In genomic region chr3:50033325-50033724, GRCm38 (mm10) we compare ENCODE assay signal across 26 mouse cellular contexts.
DNase-seq lines count a peak whose midpoint lies in the region; TF ChIP-seq lines count a peak whose summit lies in the region.
"Had no signal": no experiment of that assay in that cellular context is flagged by ENCODE, and none has a peak within 500 bp of the region (broad histone marks: within the 10 kb centered on the region; RNA-seq: fewer than 3 reads in every experiment).

No protein-coding gene starts in this region.

- H3K4me3 ChIP-seq in C2C12 (ENCODE audit: insufficient read depth, poor library complexity, severe bottlenecking), result no peak overlapping the region
- no peak overlapping the region for H3K4me3 ChIP-seq in bone marrow macrophage, adult 2 months (ENCODE audit: insufficient read depth, low read length)
- no peak overlapping the region for H3K4me3 ChIP-seq in small intestine, adult 2 months (ENCODE audit: low read depth, low read length)
- H3K4me3 ChIP-seq in forebrain, embryonic 10.5 days, result no peak overlapping the region
- H3K4me3 ChIP-seq: erythroblast, embryonic 14.5 days; forebrain, embryonic 13.5 days; hindbrain, embryonic 10.5 days; neural tube, embryonic 12.5 days had no signal

- DNase-seq in fibroblast of lung, adult 2 months (ENCODE audit: low read depth), result peak; percentile 11
- no peak for DNase-seq in forebrain, embryonic 10.5 days (ENCODE audit: extremely low spot score, low spot score)
- DNase-seq in cerebellum, postnatal 4 days (ENCODE audit: low spot score in 2 of 2), result no peak
- no peak for DNase-seq in ovary, postnatal 36 days (ENCODE audit: low spot score)
- DNase-seq: adrenal gland, postnatal 10 days; cerebellum, adult 11-12 months; cerebellum, adult 9-11 months; gastrocnemius, postnatal 10 days; heart, postnatal 14 days; kidney, adult 18-20 months; kidney, postnatal 36 days; liver; lung, embryonic 14.5 days; lung, postnatal 14 days; right cerebral cortex, postnatal 14 days; spleen, adult 18-20 months; thymus, adult 18-20 months; thymus, postnatal 25 days had no signal

- no peak for TF ChIP-seq POLR2A in bone marrow macrophage, adult 2 months (IDR thresholded peaks at IDR 0.05; ENCODE audit: borderline replicate concordance, low read depth, low read length)
- TF ChIP-seq POLR2A in small intestine, adult 2 months (IDR thresholded peaks at IDR 0.05; ENCODE audit: low read depth, low read length), result no peak

- H3K4me1 ChIP-seq in bone marrow macrophage, adult 2 months (ENCODE audit: control insufficient read depth, insufficient read depth, low read length), result peaks cover 6% of the 10 kb centered on the region; the same call in 1 of the 2 replicates
- H3K4me1 ChIP-seq in small intestine, adult 2 months (ENCODE audit: control insufficient read depth, insufficient read depth, insufficient read length, low read length), result peaks cover 7% of the 10 kb centered on the region; the same call in 1 of the 2 replicates
- H3K4me1 ChIP-seq in forebrain, embryonic 10.5 days, result no peaks in the 10 kb centered on the region
- H3K4me1 ChIP-seq: forebrain, embryonic 13.5 days; hindbrain, embryonic 10.5 days; neural tube, embryonic 12.5 days had no signal

- H3K36me3 ChIP-seq in C2C12 (ENCODE audit: control insufficient read depth, insufficient read depth), result no peaks in the 10 kb centered on the region
- no peaks in the 10 kb centered on the region for H3K36me3 ChIP-seq in small intestine, adult 2 months (ENCODE audit: control insufficient read depth, insufficient read depth, low read length)
- no peaks in the 10 kb centered on the region for H3K36me3 ChIP-seq in forebrain, embryonic 10.5 days (replicated peaks)
- H3K36me3 ChIP-seq: hindbrain, embryonic 10.5 days; neural tube, embryonic 12.5 days had no signal

- no peak overlapping the region for H3ac ChIP-seq in C2C12 (ENCODE audit: control insufficient read depth, insufficient read length, low read depth)

- no peaks in the 10 kb centered on the region for H3K79me3 ChIP-seq in C2C12 (ENCODE audit: low read depth)

- WGBS in small intestine, adult 2 months, result 9% methylated on average over 3 of the region's 3 CpGs
- 97% methylated on average over 3 of the region's 3 CpGs for WGBS in forebrain, embryonic 10.5 days

- H3K79me2 ChIP-seq in C2C12 (ENCODE audit: control insufficient read depth, insufficient read depth), result no peaks in the 10 kb centered on the region

- TF ChIP-seq CTCF in C2C12 (IDR thresholded peaks at IDR 0.05; ENCODE audit: control insufficient read depth, insufficient read depth, insufficient read length), result no peak
- TF ChIP-seq CTCF in bone marrow macrophage, adult 2 months (IDR thresholded peaks at IDR 0.05; ENCODE audit: low read depth, low read length), result no peak
- TF ChIP-seq CTCF in small intestine, adult 2 months (IDR thresholded peaks at IDR 0.05; ENCODE audit: extremely low read depth, insufficient read length, insufficient replicate concordance, low read depth, low read length), result no peak

- 0 out of 2 replicates have a peak overlapping the region, but pooled peaks have one; percentile 3 for H3K27ac ChIP-seq in bone marrow macrophage, adult 2 months (ENCODE audit: insufficient read depth, low read depth, low read length)
- peak overlapping the region; percentile 17; the same call in 1 of the 2 replicates for H3K27ac ChIP-seq in small intestine, adult 2 months (ENCODE audit: insufficient read depth, low read depth, low read length)
- H3K27ac ChIP-seq in forebrain, embryonic 10.5 days, result no peak overlapping the region
- H3K27ac ChIP-seq: forebrain, embryonic 13.5 days; hindbrain, embryonic 10.5 days; liver, embryonic 14.5 days; neural tube, embryonic 12.5 days had no signal

- no peaks in the 10 kb centered on the region for H3K9me3 ChIP-seq in forebrain, embryonic 10.5 days
- H3K9me3 ChIP-seq: forebrain, embryonic 13.5 days; hindbrain, embryonic 10.5 days; neural tube, embryonic 12.5 days had no signal

- H3K27me3 ChIP-seq in C2C12 (ENCODE audit: control insufficient read depth, insufficient read depth, insufficient read length), result no peaks in the 10 kb centered on the region
- no peaks in the 10 kb centered on the region for H3K27me3 ChIP-seq in small intestine, adult 2 months (ENCODE audit: control insufficient read depth, insufficient read depth, low read length)
- no peaks in the 10 kb centered on the region for H3K27me3 ChIP-seq in forebrain, embryonic 10.5 days (ENCODE audit: poor library complexity, severe bottlenecking)
- H3K27me3 ChIP-seq: forebrain, embryonic 13.5 days; neural tube, embryonic 12.5 days had no signal

TF ChIP-seq in C2C12, 6 proteins besides CTCF, POLR2A, EP300 and RAD21:
- TF ChIP-seq CEBPB (IDR thresholded peaks at IDR 0.05; ENCODE audit: low read depth) (peak; percentile 47), MYOD1 (IDR thresholded peaks at IDR 0.05; ENCODE audit: control insufficient read depth, insufficient read length, low read depth) (no peak), USF1 (IDR thresholded peaks at IDR 0.05; ENCODE audit: low read depth) (no peak)
